Mouse (Mus musculus): ENCODE results near the gene Svs3b. TPM values are rescaled to one million over a fixed set of nuclear protein-coding genes. Genes with fewer than 3 reads are reported as not detected.

Gene Svs3b
- not detected for polyA plus RNA-seq (2014; fragmentation: Illumina TruSeq; extraction: RNeasy Lipid Tissue Mini Kit (QIAGEN cat#74804); ENCODE audit: low read depth, low replicate concordance)

DNA sequence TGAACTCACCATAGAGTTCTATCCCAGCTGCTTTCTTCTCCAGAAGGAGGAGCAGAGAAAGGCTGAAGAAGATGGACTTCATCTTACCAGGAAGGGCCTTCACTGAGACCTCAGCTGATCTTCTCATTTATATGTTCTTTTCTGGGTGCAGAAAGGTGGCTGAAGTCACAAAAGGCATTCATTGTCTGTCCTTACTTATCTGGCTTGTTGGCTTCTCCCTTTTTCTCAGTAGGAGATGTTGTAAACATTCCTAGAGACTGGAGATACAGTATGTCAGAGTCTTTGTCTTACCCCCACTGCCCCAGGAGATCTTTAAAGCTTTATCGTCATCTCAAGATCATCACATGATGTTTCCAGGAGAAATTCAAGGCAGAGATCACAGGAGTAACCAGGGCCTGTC is at the start of gene Svs3b:
TSS of gene Svs3b (minus strand) at position 101 of the 400 bp plus-strand sequence.

GRCm38 (mm10) chr2:164288968-164289367 is 32.5 kb upstream of the Svs3b start, which contains the start of gene Svs3a:
Svs3a (plus strand) TSS chr2:164289268.

GRCm38 (mm10) chr2:164278359-164278758 is 21.9 kb upstream of the Svs3b start, which contains the start of gene Svs4:
Svs4 (minus strand) TSS chr2:164278459.

GRCm38 (mm10) chr2:164238366-164238765 is 18.1 kb downstream of the Svs3b start, which contains the start of gene Svs2:
Svs2 (minus strand) TSS chr2:164238466.

GRCm38 (mm10) chr2:164221522-164221921 is 34.9 kb downstream of the Svs3b start, which contains the start of gene Wfdc15b:
Wfdc15b (minus strand) TSS chr2:164221660.

Other genes with a start within 250 kb of the Svs3b start
- not detected for gene Pabpc1l, start 231.2 kb downstream of the Svs3b start, polyA plus RNA-seq (2014; fragmentation: Illumina TruSeq; extraction: RNeasy Lipid Tissue Mini Kit (QIAGEN cat#74804); ENCODE audit: low read depth, low replicate concordance)
- 24.6 TPM for gene Stk4, start 186.3 kb downstream of the Svs3b start, polyA plus RNA-seq (2014; fragmentation: Illumina TruSeq; extraction: RNeasy Lipid Tissue Mini Kit (QIAGEN cat#74804); ENCODE audit: low read depth, low replicate concordance)
- 3.7 TPM for gene Tomm34, start 185.5 kb downstream of the Svs3b start, polyA plus RNA-seq (2014; fragmentation: Illumina TruSeq; extraction: RNeasy Lipid Tissue Mini Kit (QIAGEN cat#74804); ENCODE audit: low read depth, low replicate concordance)
- gene Kcns1, start 85.5 kb downstream of the Svs3b start, polyA plus RNA-seq (2014; fragmentation: Illumina TruSeq; extraction: RNeasy Lipid Tissue Mini Kit (QIAGEN cat#74804); ENCODE audit: low read depth, low replicate concordance), result not detected
- gene Wfdc5, start 73.9 kb downstream of the Svs3b start, polyA plus RNA-seq (2014; fragmentation: Illumina TruSeq; extraction: RNeasy Lipid Tissue Mini Kit (QIAGEN cat#74804); ENCODE audit: low read depth, low replicate concordance), result not detected
- not detected for gene Wfdc12, start 66.0 kb downstream of the Svs3b start, polyA plus RNA-seq (2014; fragmentation: Illumina TruSeq; extraction: RNeasy Lipid Tissue Mini Kit (QIAGEN cat#74804); ENCODE audit: low read depth, low replicate concordance)
- gene Wfdc15a, start 56.5 kb downstream of the Svs3b start, polyA plus RNA-seq (2014; fragmentation: Illumina TruSeq; extraction: RNeasy Lipid Tissue Mini Kit (QIAGEN cat#74804); ENCODE audit: low read depth, low replicate concordance), result not detected
- gene Wfdc15b, start 35.0 kb downstream of the Svs3b start, polyA plus RNA-seq (2014; fragmentation: Illumina TruSeq; extraction: RNeasy Lipid Tissue Mini Kit (QIAGEN cat#74804); ENCODE audit: low read depth, low replicate concordance), result not detected
- gene Svs2, start 18.2 kb downstream of the Svs3b start, polyA plus RNA-seq (2014; fragmentation: Illumina TruSeq; extraction: RNeasy Lipid Tissue Mini Kit (QIAGEN cat#74804); ENCODE audit: low read depth, low replicate concordance), result not detected
- not detected for gene Svs4, start 21.8 kb upstream of the Svs3b start, polyA plus RNA-seq (2014; fragmentation: Illumina TruSeq; extraction: RNeasy Lipid Tissue Mini Kit (QIAGEN cat#74804); ENCODE audit: low read depth, low replicate concordance)
- not detected for gene Svs3a, start 32.6 kb upstream of the Svs3b start, polyA plus RNA-seq (2014; fragmentation: Illumina TruSeq; extraction: RNeasy Lipid Tissue Mini Kit (QIAGEN cat#74804); ENCODE audit: low read depth, low replicate concordance)
- gene Svs6, start 60.1 kb upstream of the Svs3b start, polyA plus RNA-seq (2014; fragmentation: Illumina TruSeq; extraction: RNeasy Lipid Tissue Mini Kit (QIAGEN cat#74804); ENCODE audit: low read depth, low replicate concordance), result not detected
- not detected for gene Svs5, start 76.1 kb upstream of the Svs3b start, polyA plus RNA-seq (2014; fragmentation: Illumina TruSeq; extraction: RNeasy Lipid Tissue Mini Kit (QIAGEN cat#74804); ENCODE audit: low read depth, low replicate concordance)
- 0.66 TPM for gene Slpi, start 132.5 kb upstream of the Svs3b start, polyA plus RNA-seq (2014; fragmentation: Illumina TruSeq; extraction: RNeasy Lipid Tissue Mini Kit (QIAGEN cat#74804); ENCODE audit: low read depth, low replicate concordance)
- not detected for gene Rbpjl, start 146.5 kb upstream of the Svs3b start, polyA plus RNA-seq (2014; fragmentation: Illumina TruSeq; extraction: RNeasy Lipid Tissue Mini Kit (QIAGEN cat#74804); ENCODE audit: low read depth, low replicate concordance)
- gene Matn4, start 148.5 kb upstream of the Svs3b start, polyA plus RNA-seq (2014; fragmentation: Illumina TruSeq; extraction: RNeasy Lipid Tissue Mini Kit (QIAGEN cat#74804); ENCODE audit: low read depth, low replicate concordance), result not detected
- 223 TPM for gene Sdc4, start 187.2 kb upstream of the Svs3b start, polyA plus RNA-seq (2014; fragmentation: Illumina TruSeq; extraction: RNeasy Lipid Tissue Mini Kit (QIAGEN cat#74804); ENCODE audit: low read depth, low replicate concordance)
- 7.8 TPM for gene Sys1, start 200.3 kb upstream of the Svs3b start, polyA plus RNA-seq (2014; fragmentation: Illumina TruSeq; extraction: RNeasy Lipid Tissue Mini Kit (QIAGEN cat#74804); ENCODE audit: low read depth, low replicate concordance)
- gene Gm20458, start 204.3 kb upstream of the Svs3b start, polyA plus RNA-seq (2014; fragmentation: Illumina TruSeq; extraction: RNeasy Lipid Tissue Mini Kit (QIAGEN cat#74804); ENCODE audit: low read depth, low replicate concordance), result not detected
- gene Trp53tg5, start 217.1 kb upstream of the Svs3b start, polyA plus RNA-seq (2014; fragmentation: Illumina TruSeq; extraction: RNeasy Lipid Tissue Mini Kit (QIAGEN cat#74804); ENCODE audit: low read depth, low replicate concordance), result not detected
- gene Dbndd2, start 229.5 kb upstream of the Svs3b start, polyA plus RNA-seq (2014; fragmentation: Illumina TruSeq; extraction: RNeasy Lipid Tissue Mini Kit (QIAGEN cat#74804); ENCODE audit: low read depth, low replicate concordance), result 2.1 TPM
- 7.5 TPM for gene Pigt, start 240.9 kb upstream of the Svs3b start, polyA plus RNA-seq (2014; fragmentation: Illumina TruSeq; extraction: RNeasy Lipid Tissue Mini Kit (QIAGEN cat#74804); ENCODE audit: low read depth, low replicate concordance)

All from liver, adult 10 weeks (tissue).